Mouse (Mus musculus) heart, postnatal 0 days (tissue): ENCODE data around the gene Nlgn2. TPM values are rescaled to one million over a fixed set of nuclear protein-coding genes. Genes with fewer than 3 reads are reported as not detected.

Experiments
- ATAC-seq: fragments of 200-750 bp; cut with Nextera tagmentation; 2 replicates; pipeline ENCODE4 v1.8.0; 2017; ENCODE audit warnings: low read depth, moderate number of reproducible peaks, moderate library complexity; ENCODE audit not compliant: insufficient read depth
- DNase-seq: peaks from one replicate; pipeline ENCODE4 v3.0.0-alpha.2; 2016; ENCODE audit warnings: low spot score
- H3K27ac ChIP-seq: fragments of 300-500 bp; sonication (generic); 2 replicates; pipeline ENCODE4 v1.5.1; 2014; ENCODE audit warnings: low read depth, mild to moderate bottlenecking
- H3K27me3 ChIP-seq: fragments of 300-500 bp; sonication (generic); 2 replicates; pipeline ENCODE4 v1.6.1; 2014; ENCODE audit warnings: low read length, mixed read lengths; ENCODE audit not compliant: control insufficient read depth, insufficient read depth
- H3K36me3 ChIP-seq: fragments of 300-500 bp; sonication (generic); replicated peaks from 2 replicates; pipeline ENCODE4 v1.6.1; 2014; ENCODE audit warnings: low read length, mixed read lengths; ENCODE audit not compliant: control insufficient read depth, insufficient read depth
- H3K4me1 ChIP-seq: fragments of 300-500 bp; sonication (generic); 2 replicates; pipeline ENCODE4 v1.6.1; 2014; ENCODE audit warnings: antibody characterized with exemption; ENCODE audit not compliant: control insufficient read depth, insufficient read depth
- H3K4me2 ChIP-seq: fragments of 300-500 bp; sonication (generic); 2 replicates; pipeline ENCODE4 v1.6.1; 2014; ENCODE audit warnings: low read depth, mild to moderate bottlenecking, low read length, moderate library complexity
- H3K4me3 ChIP-seq: fragments of 300-500 bp; sonication (generic); 2 replicates; pipeline ENCODE4 v1.5.1; 2014; ENCODE audit warnings: low read depth, low read length
- H3K9ac ChIP-seq: fragments of 300-500 bp; sonication (generic); replicated peaks from 2 replicates; pipeline ENCODE4 v1.6.1; 2014; ENCODE audit warnings: low read depth, low read length, mixed read lengths
- H3K9me3 ChIP-seq: fragments of 300-500 bp; sonication (generic); replicated peaks from 2 replicates; pipeline ENCODE4 v1.6.1; 2016; ENCODE audit warnings: low read length; ENCODE audit not compliant: control insufficient read depth
- CTCF ChIP-seq: IDR thresholded peaks from 2 replicates; pipeline ENCODE4 v1.5.1; 2016; ENCODE audit warnings: antibody characterized with exemption, control low read depth, low read depth
- EP300 ChIP-seq: IDR thresholded peaks from 2 replicates; pipeline ENCODE4 v1.6.1; 2016; ENCODE audit warnings: antibody characterized with exemption, low read depth
- WGBS: fragments of 180-500 bp; shearing (Covaris S2); extraction: QIAGEN DNeasy Blood & Tissue Kit; methylation state at CpG from one replicate; pipeline ENCODE4 v1.1.7; 2014; 5-methylcytosine and 5-hydroxymethylcytosine counted together
- microRNA-seq: library from miRNA; unstranded; fragments of <30 nt; microRNA quantifications from one replicate; pipeline ENCODE4, GENCODE M21; 2016
- polyA plus RNA-seq: library from polyadenylated mRNA; unstranded; fragments of >200 nt; fragmentation: Nextera tagmentation; extraction: Ambion mirVana; gene quantifications from 2 replicates; pipeline ENCODE4 v1.2.1, GENCODE M21; 2015
- total RNA-seq: library from RNA; depleted of rRNA; stranded (reverse); fragments of >200 nt; gene quantifications from 2 replicates; pipeline ENCODE4 v1.2.3, GENCODE M21; 2014; ENCODE audit warnings: low replicate concordance; rRNA removed

Gene Nlgn2
- total and polyA plus RNA-seq, 2 experiments from 2014 or later: 0.89 to 4.5 TPM

- WGBS: 59% methylated on average over 26 of the region's 26 CpGs
Measured at GRCm38 (mm10) chr11:69777504-69778257, 59.9 kb downstream of the Nlgn2 start.

GRCm38 (mm10) chr11:69776488-69776887, 61.1 kb downstream of the Nlgn2 start:
- H3K9me3 ChIP-seq: no peaks in the 10 kb centered on the region
- no peak overlapping the region for H3K4me3 ChIP-seq
- WGBS: 87% methylated on average over 20 of the region's 20 CpGs
- TF ChIP-seq EP300: no peak
- no peak for TF ChIP-seq CTCF
- no peak for DNase-seq
- no peak overlapping the region for H3K27ac ChIP-seq
- ATAC-seq: no peak
- no peak overlapping the region for H3K4me2 ChIP-seq
- no peak overlapping the region for H3K9ac ChIP-seq
- peaks cover 26% of the 10 kb centered on the region for H3K36me3 ChIP-seq
- H3K4me1 ChIP-seq: 0 out of 2 replicates have a peak, but pooled peaks cover 3% of the 10 kb centered on the region
- H3K27me3 ChIP-seq: no peaks in the 10 kb centered on the region

More at GRCm38 (mm10) chr11:69777504-69778257, 59.9 kb downstream of the Nlgn2 start:
- Histone ChIP-seq H3K36me3 (peaks cover 23% of the 10 kb centered on the region), H3K4me2 (no peak overlapping the region), H3K9ac (no peak overlapping the region), H3K27me3 (no peaks in the 10 kb centered on the region), H3K4me3 (no peak overlapping the region), H3K4me1 (0 out of 2 replicates have a peak, but pooled peaks cover 3% of the 10 kb centered on the region), H3K9me3 (no peaks in the 10 kb centered on the region), H3K27ac (no peak overlapping the region)
- TF ChIP-seq CTCF: no peak
- no peak for TF ChIP-seq EP300
- ATAC-seq (no peak), DNase-seq (no peak)

GRCm38 (mm10) chr11:69775716-69776115, 61.9 kb downstream of the Nlgn2 start:
- DNase-seq: no peak

GRCm38 (mm10) chr11:69774961-69775360, 62.6 kb downstream of the Nlgn2 start:
- H3K9me3 ChIP-seq: no peaks in the 10 kb centered on the region
- no peak for ATAC-seq
- 60% methylated on average over 5 of the region's 5 CpGs for WGBS
- TF ChIP-seq CTCF (no peak), EP300 (no peak)
- no peak overlapping the region for H3K4me3 ChIP-seq
- H3K4me2 ChIP-seq: no peak overlapping the region
- no peaks in the 10 kb centered on the region for H3K27me3 ChIP-seq
- no peak overlapping the region for H3K27ac ChIP-seq
- DNase-seq: no peak
- H3K9ac ChIP-seq: no peak overlapping the region
- 0 out of 2 replicates have a peak, but pooled peaks cover 3% of the 10 kb centered on the region for H3K4me1 ChIP-seq
- H3K36me3 ChIP-seq: peaks cover 26% of the 10 kb centered on the region

More at GRCm38 (mm10) chr11:69775716-69776115, 61.9 kb downstream of the Nlgn2 start:
- H3K27ac ChIP-seq: no peak overlapping the region
- WGBS: 63% methylated on average over 10 of the region's 10 CpGs
- no peak overlapping the region for H3K9ac ChIP-seq
- no peak for TF ChIP-seq EP300
- TF ChIP-seq CTCF: no peak
- ATAC-seq: no peak
- no peaks in the 10 kb centered on the region for H3K27me3 ChIP-seq
- peaks cover 26% of the 10 kb centered on the region for H3K36me3 ChIP-seq
- no peaks in the 10 kb centered on the region for H3K9me3 ChIP-seq
- H3K4me2 ChIP-seq: no peak overlapping the region
- H3K4me1 ChIP-seq: 0 out of 2 replicates have a peak, but pooled peaks cover 3% of the 10 kb centered on the region
- H3K4me3 ChIP-seq: no peak overlapping the region

Small RNA genes lying within 50 kb of the gene (microRNA-seq; reads per million reads assigned to microRNA genes)
- gene Mir6924: not detected

Other genes starting within 250 kb of the Nlgn2 start
Only the 30 nearest of the 42 such genes appear.
- gene Senp3, start 155.7 kb downstream of the Nlgn2 start, total RNA-seq: 39.7 and 92.3 TPM in 2 replicates
- gene Senp3, start 155.7 kb downstream of the Nlgn2 start, polyA plus RNA-seq: 27.4 and 32.6 TPM in 2 replicates
- gene Tnfsf13, start 152.0 kb downstream of the Nlgn2 start, total RNA-seq: 0.81 TPM in 1 of 2 replicates, not detected in the other
- 0.57 and 0.89 TPM in 2 replicates for gene Tnfsf13, start 152.0 kb downstream of the Nlgn2 start, polyA plus RNA-seq
- 8.5 and 9.3 TPM in 2 replicates for gene Tnfsf12, start 141.9 kb downstream of the Nlgn2 start, total RNA-seq
- gene Tnfsf12, start 141.9 kb downstream of the Nlgn2 start, polyA plus RNA-seq: 5.3 and 5.5 TPM in 2 replicates
- gene Tnfsfm13, start 141.7 kb downstream of the Nlgn2 start, total RNA-seq: 0.65 and 1.8 TPM in 2 replicates
- gene Tnfsfm13, start 141.7 kb downstream of the Nlgn2 start, polyA plus RNA-seq: 2.8 and 3.0 TPM in 2 replicates
- 13.4 and 15.6 TPM in 2 replicates for gene Polr2a, start 79.1 kb downstream of the Nlgn2 start, total RNA-seq
- gene Polr2a, start 79.1 kb downstream of the Nlgn2 start, polyA plus RNA-seq: 6.2 and 6.6 TPM in 2 replicates
- gene Slc35g3, start 75.8 kb downstream of the Nlgn2 start, total RNA-seq: not detected in 2 replicates
- gene Slc35g3, start 75.8 kb downstream of the Nlgn2 start, polyA plus RNA-seq: 0.18 TPM in 1 of 2 replicates, not detected in the other
- 21.2 and 28.7 TPM in 2 replicates for gene Zbtb4, start 71.9 kb downstream of the Nlgn2 start, total RNA-seq
- 2.6 and 2.9 TPM in 2 replicates for gene Zbtb4, start 71.9 kb downstream of the Nlgn2 start, polyA plus RNA-seq
- gene Chrnb1, start 41.8 kb downstream of the Nlgn2 start, total RNA-seq: 2.5 and 11.2 TPM in 2 replicates
- gene Chrnb1, start 41.8 kb downstream of the Nlgn2 start, polyA plus RNA-seq: 2.7 and 3.1 TPM in 2 replicates
- gene Fgf11, start 35.9 kb downstream of the Nlgn2 start, total RNA-seq: 5.3 and 5.7 TPM in 2 replicates
- 0.75 and 1.0 TPM in 2 replicates for gene Fgf11, start 35.9 kb downstream of the Nlgn2 start, polyA plus RNA-seq
- 0.43 and 2.7 TPM in 2 replicates for gene Tmem102, start 32.2 kb downstream of the Nlgn2 start, total RNA-seq
- 2.6 TPM in 2 replicates for gene Tmem102, start 32.2 kb downstream of the Nlgn2 start, polyA plus RNA-seq
- gene Gm39566, start 22.5 kb downstream of the Nlgn2 start, total RNA-seq: not detected in 2 replicates
- not detected in 2 replicates for gene Gm39566, start 22.5 kb downstream of the Nlgn2 start, polyA plus RNA-seq
- not detected in 2 replicates for gene Spem2, start 19.3 kb downstream of the Nlgn2 start, total RNA-seq
- gene Spem2, start 19.3 kb downstream of the Nlgn2 start, polyA plus RNA-seq: not detected in 2 replicates
- gene Spem1, start 15.6 kb downstream of the Nlgn2 start, total RNA-seq: not detected in 2 replicates
- gene Spem1, start 15.6 kb downstream of the Nlgn2 start, polyA plus RNA-seq: not detected in 2 replicates
- 78.5 and 169 TPM in 2 replicates for gene Tmem256, start 730 bp upstream of the Nlgn2 start, total RNA-seq
- gene Tmem256, start 730 bp upstream of the Nlgn2 start, polyA plus RNA-seq: 411 and 424 TPM in 2 replicates
- gene Plscr3, start 8.6 kb upstream of the Nlgn2 start, total RNA-seq: 50.9 and 64.0 TPM in 2 replicates
- 60.5 and 62.3 TPM in 2 replicates for gene Plscr3, start 8.6 kb upstream of the Nlgn2 start, polyA plus RNA-seq
- gene Tnk1, start 20.9 kb upstream of the Nlgn2 start, total RNA-seq: 0.50 TPM in 1 of 2 replicates, not detected in the other
- not detected in 2 replicates for gene Tnk1, start 20.9 kb upstream of the Nlgn2 start, polyA plus RNA-seq
- gene Tmem95, start 40.2 kb upstream of the Nlgn2 start, total RNA-seq: not detected in 2 replicates
- not detected in 2 replicates for gene Tmem95, start 40.2 kb upstream of the Nlgn2 start, polyA plus RNA-seq
- gene Kctd11, start 43.6 kb upstream of the Nlgn2 start, total RNA-seq: 2.3 and 9.4 TPM in 2 replicates
- gene Kctd11, start 43.6 kb upstream of the Nlgn2 start, polyA plus RNA-seq: 1.9 and 2.3 TPM in 2 replicates
- gene Acap1, start 57.8 kb upstream of the Nlgn2 start, total RNA-seq: 2.5 and 9.7 TPM in 2 replicates
- gene Acap1, start 57.8 kb upstream of the Nlgn2 start, polyA plus RNA-seq: 2.5 TPM in 2 replicates
- gene 2810408A11Rik, start 63.2 kb upstream of the Nlgn2 start, total RNA-seq: 1.8 and 6.3 TPM in 2 replicates
- 2.8 and 3.9 TPM in 2 replicates for gene 2810408A11Rik, start 63.2 kb upstream of the Nlgn2 start, polyA plus RNA-seq
- 39.2 and 59.5 TPM in 2 replicates for gene Neurl4, start 63.3 kb upstream of the Nlgn2 start, total RNA-seq
- 3.6 and 4.5 TPM in 2 replicates for gene Neurl4, start 63.3 kb upstream of the Nlgn2 start, polyA plus RNA-seq
- 48.6 and 72.4 TPM in 2 replicates for gene Gps2, start 76.1 kb upstream of the Nlgn2 start, total RNA-seq
- gene Gps2, start 76.1 kb upstream of the Nlgn2 start, polyA plus RNA-seq: 37.1 and 38.1 TPM in 2 replicates
- 469 and 504 TPM in 2 replicates for gene Eif5a, start 84.2 kb upstream of the Nlgn2 start, total RNA-seq
- 961 and 973 TPM in 2 replicates for gene Eif5a, start 84.2 kb upstream of the Nlgn2 start, polyA plus RNA-seq
- 16.0 and 25.6 TPM in 2 replicates for gene Ybx2, start 98.0 kb upstream of the Nlgn2 start, total RNA-seq
- gene Ybx2, start 98.0 kb upstream of the Nlgn2 start, polyA plus RNA-seq: 4.9 and 7.9 TPM in 2 replicates
- 235 and 267 TPM in 2 replicates for gene Slc2a4, start 110.4 kb upstream of the Nlgn2 start, total RNA-seq
- gene Slc2a4, start 110.4 kb upstream of the Nlgn2 start, polyA plus RNA-seq: 89.2 and 89.7 TPM in 2 replicates
- gene Cldn7, start 127.0 kb upstream of the Nlgn2 start, total RNA-seq: 0.93 TPM in 1 of 2 replicates, not detected in the other
- 0.64 and 1.8 TPM in 2 replicates for gene Cldn7, start 127.0 kb upstream of the Nlgn2 start, polyA plus RNA-seq
- gene Ctdnep1, start 143.4 kb upstream of the Nlgn2 start, total RNA-seq: 43.0 and 45.6 TPM in 2 replicates
- 24.8 and 25.5 TPM in 2 replicates for gene Ctdnep1, start 143.4 kb upstream of the Nlgn2 start, polyA plus RNA-seq
- gene Elp5, start 144.7 kb upstream of the Nlgn2 start, total RNA-seq: 77.7 and 108 TPM in 2 replicates
- gene Elp5, start 144.7 kb upstream of the Nlgn2 start, polyA plus RNA-seq: 89.8 and 96.1 TPM in 2 replicates
- 208 and 305 TPM in 2 replicates for gene Gabarap, start 153.4 kb upstream of the Nlgn2 start, total RNA-seq
- 472 and 510 TPM in 2 replicates for gene Gabarap, start 153.4 kb upstream of the Nlgn2 start, polyA plus RNA-seq
- gene Phf23, start 158.0 kb upstream of the Nlgn2 start, total RNA-seq: 27.4 and 54.8 TPM in 2 replicates
- gene Phf23, start 158.0 kb upstream of the Nlgn2 start, polyA plus RNA-seq: 30.3 and 34.2 TPM in 2 replicates